ENCODE assay signal across 7 mouse cellular contexts in genomic region chr17:66241868-66242622, GRCm38 (mm10).
A peak's percentile ranks its signal among the peaks of the same experiment; 100 is the strongest.
DNase-seq lines count a peak whose midpoint lies in the region; ATAC-seq and TF ChIP-seq lines count a peak whose summit lies in the region.

No protein-coding gene starts in this region.

- no peak overlapping the region for H3K27ac ChIP-seq in hindbrain, postnatal 0 days

- 24% methylated on average over 9 of the region's 9 CpGs for WGBS in hindbrain, postnatal 0 days

- H3K36me3 ChIP-seq in hindbrain, postnatal 0 days (ENCODE audit: insufficient read depth, low read length): no peaks in the 10 kb centered on the region

- no peak for TF ChIP-seq CTCF in hindbrain, postnatal 0 days (IDR thresholded peaks at IDR 0.05; ENCODE audit: low read depth)

- H3K4me2 ChIP-seq in hindbrain, postnatal 0 days (ENCODE audit: low read depth, low read length): peak overlapping the region; percentile 5; the same call in 1 of the 2 replicates

- H3K9ac ChIP-seq in hindbrain, postnatal 0 days (replicated peaks; ENCODE audit: low read length): no peak overlapping the region

- DNase-seq in adrenal gland, adult 18-20 months (ENCODE audit: low spot score in 2 of 2): peak; percentile 28 to 30
- peak; percentile 83 for DNase-seq in embryo, embryonic 10 days (ENCODE audit: low spot score)
- DNase-seq in hindbrain, postnatal 0 days (ENCODE audit: low spot score): no peak
- DNase-seq in lung, postnatal 10 days: peak; percentile 65
- DNase-seq in layer of hippocampus, postnatal 10 days (ENCODE audit: low spot score in 2 of 2): no peak
- no peak for DNase-seq in spleen, adult 18-20 months

- no peak overlapping the region for H3K4me3 ChIP-seq in hindbrain, postnatal 0 days (ENCODE audit: low read length)

- no peaks in the 10 kb centered on the region for H3K27me3 ChIP-seq in hindbrain, postnatal 0 days (ENCODE audit: insufficient read depth, low read length)

- no peaks in the 10 kb centered on the region for H3K9me3 ChIP-seq in hindbrain, postnatal 0 days (ENCODE audit: low read length)

- no peak for ATAC-seq in hindbrain, postnatal 0 days
- no peak for ATAC-seq in erythroblast, adult 5-6 weeks (replicated peaks; ENCODE audit: low FRiP score, poor library complexity, severe bottlenecking)

- H3K4me1 ChIP-seq in hindbrain, postnatal 0 days (ENCODE audit: insufficient read depth, low read length): no peaks in the 10 kb centered on the region

Comparison
In these comparisons a context has a peak if more than half of its experiments do, and no peak if none do; other contexts are left out.
1. DNase-seq: peak in adrenal gland, adult 18-20 months (2 of 2), embryo, embryonic 10 days (single experiment) and lung, postnatal 10 days (single experiment); none in hindbrain, postnatal 0 days (single experiment), layer of hippocampus, postnatal 10 days (0 of 2) and spleen, adult 18-20 months (0 of 2).